Mouse (Mus musculus) E14TG2a.4 (cell line): Measurements from ENCODE around the gene Il10.

Experiments used
- H3K27me3 ChIP-seq: 2 replicates; pipeline ENCODE4 v1.6.1; 2014; ENCODE audit warnings: low read length, control low read depth; ENCODE audit not compliant: insufficient read depth
- H3K36me3 ChIP-seq: 2 replicates; pipeline ENCODE4 v1.6.1; 2014; ENCODE audit warnings: low read length, control low read depth; ENCODE audit not compliant: insufficient read depth
- H3K4me1 ChIP-seq: replicated peaks from 2 replicates; pipeline ENCODE4 v1.6.1; 2014; ENCODE audit warnings: low read depth, low read length, control low read depth
- H3K4me3 ChIP-seq: replicated peaks from 2 replicates; pipeline ENCODE4 v1.5.1; 2014; ENCODE audit warnings: mild to moderate bottlenecking, low read length
- H3K9me3 ChIP-seq: 2 replicates; pipeline ENCODE4 v1.6.1; 2014; ENCODE audit warnings: low read length, control low read depth
- CTCF ChIP-seq: conservative IDR thresholded peaks from 2 replicates; pipeline ENCODE4 v1.5.1; 2014; ENCODE audit warnings: low read length
- NANOG ChIP-seq: IDR thresholded peaks from 2 replicates; pipeline ENCODE4 v1.6.1; 2014; ENCODE audit warnings: borderline replicate concordance, low read length, mixed read lengths
- POU5F1 ChIP-seq: IDR thresholded peaks from 2 replicates; pipeline ENCODE4 v1.6.1; 2014; ENCODE audit warnings: low read length, borderline replicate concordance

The Il10 gene

DNA sequence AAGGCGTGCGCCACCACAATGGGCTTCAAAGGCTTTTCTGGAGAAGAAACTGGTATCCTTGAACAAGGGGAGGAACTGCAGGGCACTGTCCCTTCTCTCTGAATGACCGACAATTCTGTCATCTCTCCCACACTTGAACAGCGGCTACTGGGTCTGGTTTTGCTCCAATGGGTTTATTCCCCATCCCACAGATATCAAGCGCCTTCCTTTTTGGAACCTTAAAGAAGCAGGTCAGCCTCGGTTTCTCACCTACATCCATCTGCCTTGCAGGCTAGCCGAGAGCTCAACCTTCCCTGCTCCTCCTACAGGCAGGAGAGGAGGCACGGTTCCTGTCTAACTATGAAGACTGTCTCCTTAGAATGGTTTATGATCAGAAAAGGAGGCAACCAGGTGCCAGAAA is 29.3 kb downstream of the Il10 start:
- TF ChIP-seq NANOG = no peak
- TF ChIP-seq POU5F1 = no peak
- no peak for TF ChIP-seq CTCF
- Histone ChIP-seq H3K4me1 (peaks cover 11% of the 10 kb centered on the region; the same call in 1 of the 2 replicates), H3K9me3 (no peaks in the 10 kb centered on the region), H3K36me3 (no peaks in the 10 kb centered on the region), H3K4me3 (no peak overlapping the region), H3K27me3 (no peaks in the 10 kb centered on the region)

DNA sequence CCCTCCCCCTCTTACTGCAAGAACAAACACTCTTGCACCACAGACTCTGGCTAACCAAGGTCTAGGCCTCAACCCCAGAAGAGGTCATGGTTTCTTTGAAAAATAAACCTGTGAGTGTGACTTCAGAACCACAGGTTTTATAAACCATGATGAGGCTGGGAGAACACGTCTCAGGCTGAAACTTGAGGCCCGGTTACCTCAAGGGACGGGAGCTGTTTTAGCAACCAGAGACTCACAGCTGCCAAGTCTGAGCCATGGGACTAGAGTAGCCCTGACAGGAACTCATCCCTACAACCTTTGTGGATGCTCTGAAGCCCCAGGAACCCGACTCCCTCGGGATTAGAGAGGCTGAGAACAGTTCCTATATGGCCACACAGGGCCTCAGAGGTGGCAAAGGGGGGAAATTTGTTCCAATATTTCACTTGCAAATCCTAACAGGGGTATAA is 29.7 kb downstream of the Il10 start:
- Histone ChIP-seq H3K4me3 (no peak overlapping the region), H3K36me3 (no peaks in the 10 kb centered on the region), H3K4me1 (peaks cover 11% of the 10 kb centered on the region; the same call in 1 of the 2 replicates), H3K27me3 (no peaks in the 10 kb centered on the region), H3K9me3 (no peaks in the 10 kb centered on the region)
- TF ChIP-seq CTCF (no peak), NANOG (no peak), POU5F1 (no peak)

- Histone ChIP-seq H3K4me3 (no peak overlapping the region), H3K27me3 (no peaks in the 10 kb centered on the region), H3K9me3 (no peaks in the 10 kb centered on the region), H3K4me1 (peaks cover 11% of the 10 kb centered on the region; the same call in 1 of the 2 replicates), H3K36me3 (peaks cover under 1% of the 10 kb centered on the region)
- TF ChIP-seq NANOG = no peak
- no peak for TF ChIP-seq POU5F1
- no peak for TF ChIP-seq CTCF
Measured at GRCm38 (mm10) chr1:131050011-131050410, 30.4 kb downstream of the Il10 start.

DNA sequence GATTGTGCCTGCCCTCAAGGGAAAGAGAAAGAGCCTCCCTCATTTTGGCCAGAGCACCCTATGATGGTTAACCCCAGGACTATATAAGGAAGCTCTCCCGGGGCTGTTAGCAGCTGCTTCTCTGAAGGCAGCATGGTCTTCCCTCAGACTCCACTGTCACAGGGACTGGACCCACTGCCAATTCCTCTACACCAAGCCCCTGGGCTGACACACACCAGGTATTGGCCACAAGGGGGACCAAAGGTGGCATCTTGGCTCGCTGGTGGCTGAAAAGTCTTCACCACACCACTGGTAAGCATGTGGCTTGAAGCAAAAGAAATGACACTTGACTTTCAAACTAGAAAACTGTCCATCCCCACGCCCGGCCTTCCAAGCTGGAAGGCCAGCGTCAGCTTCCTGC is 31.0 kb downstream of the Il10 start:
- H3K4me3 ChIP-seq = no peak overlapping the region
- TF ChIP-seq NANOG = no peak
- TF ChIP-seq POU5F1 = no peak
- TF ChIP-seq CTCF = no peak
- peaks cover 11% of the 10 kb centered on the region; the same call in 1 of the 2 replicates for H3K4me1 ChIP-seq
- no peaks in the 10 kb centered on the region for H3K27me3 ChIP-seq
- peaks cover 6% of the 10 kb centered on the region for H3K36me3 ChIP-seq
- H3K9me3 ChIP-seq = no peaks in the 10 kb centered on the region

- no peak for TF ChIP-seq POU5F1
- no peak for TF ChIP-seq CTCF
- TF ChIP-seq NANOG = no peak
- H3K36me3 ChIP-seq = peaks cover 10% of the 10 kb centered on the region
- H3K27me3 ChIP-seq = no peaks in the 10 kb centered on the region
- H3K9me3 ChIP-seq = no peaks in the 10 kb centered on the region
- H3K4me3 ChIP-seq = no peak overlapping the region
- peaks cover 11% of the 10 kb centered on the region; the same call in 1 of the 2 replicates for H3K4me1 ChIP-seq
Measured at GRCm38 (mm10) chr1:131051073-131051472, 31.4 kb downstream of the Il10 start.

DNA sequence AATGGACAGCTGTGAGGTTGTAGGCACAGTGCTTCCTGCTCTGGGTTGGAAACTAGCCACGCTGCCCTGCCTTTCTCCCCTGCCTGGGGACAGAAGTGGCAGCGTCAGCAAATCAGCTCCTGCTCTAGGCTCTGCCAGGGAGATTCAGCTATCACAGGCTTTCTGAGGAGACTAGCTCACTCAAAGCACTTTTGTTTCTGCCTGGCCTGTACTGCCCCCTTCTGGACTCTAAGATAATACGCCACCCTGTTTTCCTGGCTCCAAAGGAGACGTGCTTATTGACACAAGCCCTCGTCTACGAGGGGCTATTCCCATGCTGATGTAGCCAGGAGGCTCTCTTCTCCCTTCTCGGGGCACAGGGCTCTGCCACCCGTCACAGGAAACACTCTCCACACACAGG is 33.6 kb downstream of the Il10 start:
- peaks cover 23% of the 10 kb centered on the region for H3K36me3 ChIP-seq
- peaks cover 11% of the 10 kb centered on the region; the same call in 1 of the 2 replicates for H3K4me1 ChIP-seq
- H3K27me3 ChIP-seq = no peaks in the 10 kb centered on the region
- TF ChIP-seq NANOG (no peak), POU5F1 (no peak), CTCF (peak; percentile 62)
- H3K9me3 ChIP-seq = no peaks in the 10 kb centered on the region
- no peak overlapping the region for H3K4me3 ChIP-seq

DNA sequence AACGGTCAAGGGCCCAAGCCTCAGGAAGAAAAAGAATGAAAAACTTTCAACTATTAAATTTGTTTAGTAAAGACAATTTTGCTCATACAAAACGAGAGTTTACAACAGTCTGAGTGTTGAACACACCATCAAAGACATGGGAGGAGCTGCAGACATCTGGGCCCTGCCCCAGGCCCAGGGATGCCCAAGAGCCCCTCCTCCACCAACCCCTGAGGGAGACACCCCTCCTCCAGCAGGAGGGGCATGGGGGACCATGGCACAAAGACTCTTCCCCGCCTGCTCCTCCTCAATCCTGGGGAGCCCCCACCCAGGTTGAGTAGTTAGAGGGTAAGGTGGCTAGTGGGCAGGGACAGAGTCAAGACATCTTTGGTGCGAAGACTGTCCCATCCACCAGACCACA is 34.0 kb downstream of the Il10 start:
- peaks cover 23% of the 10 kb centered on the region for H3K36me3 ChIP-seq
- 0 out of 2 replicates have a peak overlapping the region, but pooled peaks have one; percentile 10 for H3K4me3 ChIP-seq
- H3K27me3 ChIP-seq = no peaks in the 10 kb centered on the region
- no peak for TF ChIP-seq NANOG
- no peaks in the 10 kb centered on the region for H3K9me3 ChIP-seq
- H3K4me1 ChIP-seq = peaks cover 11% of the 10 kb centered on the region; the same call in 1 of the 2 replicates

DNA sequence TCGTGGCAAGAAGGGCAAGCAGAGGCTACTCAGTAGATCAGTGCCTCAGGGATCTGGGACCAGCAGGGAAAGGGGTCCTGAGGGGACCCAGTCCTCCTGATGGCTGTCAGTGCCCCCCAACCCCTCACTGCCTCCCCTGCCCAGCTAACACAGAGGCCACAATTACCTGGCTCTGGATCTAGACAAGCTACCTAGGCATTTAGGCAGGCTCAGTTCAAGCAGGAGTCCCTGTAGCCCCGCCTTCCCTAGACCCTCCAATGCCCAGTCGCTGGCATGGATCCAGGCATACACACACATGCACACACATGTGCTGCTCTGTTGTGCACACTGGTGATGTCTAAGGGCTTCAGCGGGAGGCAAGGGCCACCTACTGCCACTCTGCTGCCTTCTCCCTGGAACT is 34.6 kb downstream of the Il10 start:
- peaks cover 23% of the 10 kb centered on the region for H3K36me3 ChIP-seq
- TF ChIP-seq CTCF = no peak
- TF ChIP-seq POU5F1 = no peak
- no peak for TF ChIP-seq NANOG
- peaks cover 11% of the 10 kb centered on the region; the same call in 1 of the 2 replicates for H3K4me1 ChIP-seq
- no peaks in the 10 kb centered on the region for H3K9me3 ChIP-seq
- no peaks in the 10 kb centered on the region for H3K27me3 ChIP-seq
- no peak overlapping the region for H3K4me3 ChIP-seq

- Histone ChIP-seq H3K9me3 (no peaks in the 10 kb centered on the region), H3K27me3 (peaks cover 2% of the 10 kb centered on the region; the same call in 1 of the 2 replicates), H3K36me3 (peaks cover 23% of the 10 kb centered on the region), H3K4me3 (no peak overlapping the region), H3K4me1 (peaks cover 6% of the 10 kb centered on the region; the same call in 1 of the 2 replicates)
- TF ChIP-seq NANOG (no peak), POU5F1 (no peak), CTCF (no peak)
Measured at GRCm38 (mm10) chr1:131058431-131058830, 38.8 kb downstream of the Il10 start.
